Mouse (Mus musculus): ENCODE data around the gene Papss1.

- TF ChIP-seq CTCF (IDR thresholded peaks at IDR 0.05) (no peak), EP300 (IDR thresholded peaks at IDR 0.05) (no peak)
Measured at GRCm38 (mm10) chr3:131580040-131580439, 15.5 kb downstream of the Papss1 start.

Measured in lung, postnatal 0 days (tissue).